Mouse (Mus musculus): ENCODE measurements around the gene Gm20388. TPM values are rescaled to one million over a fixed set of nuclear protein-coding genes. Genes with fewer than 3 reads are reported as not detected.

Gene Gm20388
- polyA plus RNA-seq, 1 experiment from 2014 or later = not detected

- H3K4me2 ChIP-seq (replicated peaks; ENCODE audit: low read depth) = no peak overlapping the region
- H3K4me1 ChIP-seq (replicated peaks; ENCODE audit: control insufficient read depth, insufficient read depth, low read length) = peaks cover 4% of the 10 kb centered on the region; the same call in 1 of the 2 replicates
- 50% methylated on average over 5 of the region's 5 CpGs for WGBS
- no peak overlapping the region for H3K27ac ChIP-seq (ENCODE audit: low read depth, low read length)
- H3K9ac ChIP-seq (ENCODE audit: low read depth, low read length) = no peak overlapping the region
- TF ChIP-seq CTCF (IDR thresholded peaks at IDR 0.05; ENCODE audit: low read depth) = no peak
- no peak overlapping the region for H3K4me3 ChIP-seq (ENCODE audit: low read depth, low read length)
- no peak for ATAC-seq
- H3K27me3 ChIP-seq (replicated peaks; ENCODE audit: control insufficient read depth, insufficient read depth, low read length) = no peaks in the 10 kb centered on the region
- H3K9me3 ChIP-seq (ENCODE audit: control insufficient read depth) = no peaks in the 10 kb centered on the region
- no peaks in the 10 kb centered on the region for H3K36me3 ChIP-seq (ENCODE audit: control insufficient read depth, insufficient read depth)
Observed at GRCm38 (mm10) chr8:122347811-122348552, 2437.3 kb downstream of the Gm20388 start.

GRCm38 (mm10) chr8:122349357-122350297, 2439.0 kb downstream of the Gm20388 start:
- ATAC-seq = no peak
- no peak overlapping the region for H3K9ac ChIP-seq (ENCODE audit: low read depth, low read length)
- H3K36me3 ChIP-seq (ENCODE audit: control insufficient read depth, insufficient read depth) = no peaks in the 10 kb centered on the region
- no peaks in the 10 kb centered on the region for H3K9me3 ChIP-seq (ENCODE audit: control insufficient read depth)
- H3K4me3 ChIP-seq (ENCODE audit: low read depth, low read length) = no peak overlapping the region
- WGBS = 38% methylated on average over 15 of the region's 15 CpGs
- no peak overlapping the region for H3K4me2 ChIP-seq (replicated peaks; ENCODE audit: low read depth)
- H3K4me1 ChIP-seq (replicated peaks; ENCODE audit: control insufficient read depth, insufficient read depth, low read length) = no peaks in the 10 kb centered on the region
- H3K27me3 ChIP-seq (replicated peaks; ENCODE audit: control insufficient read depth, insufficient read depth, low read length) = no peaks in the 10 kb centered on the region
- no peak overlapping the region for H3K27ac ChIP-seq (ENCODE audit: low read depth, low read length)
- TF ChIP-seq CTCF (IDR thresholded peaks at IDR 0.05; ENCODE audit: low read depth) = no peak

GRCm38 (mm10) chr8:122350309-122351089, 2439.9 kb downstream of the Gm20388 start:
- Histone ChIP-seq H3K4me1 (replicated peaks; ENCODE audit: control insufficient read depth, insufficient read depth, low read length) (no peaks in the 10 kb centered on the region), H3K9me3 (ENCODE audit: control insufficient read depth) (no peaks in the 10 kb centered on the region), H3K4me2 (replicated peaks; ENCODE audit: low read depth) (no peak overlapping the region), H3K9ac (ENCODE audit: low read depth, low read length) (no peak overlapping the region), H3K27me3 (replicated peaks; ENCODE audit: control insufficient read depth, insufficient read depth, low read length) (no peaks in the 10 kb centered on the region), H3K36me3 (ENCODE audit: control insufficient read depth, insufficient read depth) (no peaks in the 10 kb centered on the region), H3K4me3 (ENCODE audit: low read depth, low read length) (no peak overlapping the region), H3K27ac (ENCODE audit: low read depth, low read length) (no peak overlapping the region)
- no peak for TF ChIP-seq CTCF (IDR thresholded peaks at IDR 0.05; ENCODE audit: low read depth)
- no peak for ATAC-seq
- WGBS = 64% methylated on average over 11 of the region's 11 CpGs

GRCm38 (mm10) chr8:122354157-122354556, 2443.5 kb downstream of the Gm20388 start:
- H3K4me2 ChIP-seq (replicated peaks; ENCODE audit: low read depth) = no peak overlapping the region
- H3K4me3 ChIP-seq (ENCODE audit: low read depth, low read length) = no peak overlapping the region
- 76% methylated on average over 8 of the region's 8 CpGs for WGBS
- H3K27ac ChIP-seq (ENCODE audit: low read depth, low read length) = no peak overlapping the region
- ATAC-seq = no peak
- no peak overlapping the region for H3K9ac ChIP-seq (ENCODE audit: low read depth, low read length)
- no peak for TF ChIP-seq CTCF (IDR thresholded peaks at IDR 0.05; ENCODE audit: low read depth)
- H3K9me3 ChIP-seq (ENCODE audit: control insufficient read depth) = no peaks in the 10 kb centered on the region
- no peaks in the 10 kb centered on the region for H3K4me1 ChIP-seq (replicated peaks; ENCODE audit: control insufficient read depth, insufficient read depth, low read length)
- no peaks in the 10 kb centered on the region for H3K36me3 ChIP-seq (ENCODE audit: control insufficient read depth, insufficient read depth)
- no peaks in the 10 kb centered on the region for H3K27me3 ChIP-seq (replicated peaks; ENCODE audit: control insufficient read depth, insufficient read depth, low read length)

- no peaks in the 10 kb centered on the region for H3K9me3 ChIP-seq (ENCODE audit: control insufficient read depth)
- WGBS = 48% methylated on average over 9 of the region's 9 CpGs
- no peak overlapping the region for H3K9ac ChIP-seq (ENCODE audit: low read depth, low read length)
- H3K4me1 ChIP-seq (replicated peaks; ENCODE audit: control insufficient read depth, insufficient read depth, low read length) = no peaks in the 10 kb centered on the region
- no peak for TF ChIP-seq CTCF (IDR thresholded peaks at IDR 0.05; ENCODE audit: low read depth)
- no peaks in the 10 kb centered on the region for H3K27me3 ChIP-seq (replicated peaks; ENCODE audit: control insufficient read depth, insufficient read depth, low read length)
- H3K4me2 ChIP-seq (replicated peaks; ENCODE audit: low read depth) = no peak overlapping the region
- H3K36me3 ChIP-seq (ENCODE audit: control insufficient read depth, insufficient read depth) = no peaks in the 10 kb centered on the region
- no peak overlapping the region for H3K4me3 ChIP-seq (ENCODE audit: low read depth, low read length)
- H3K27ac ChIP-seq (ENCODE audit: low read depth, low read length) = no peak overlapping the region
- ATAC-seq = peak; percentile 50
Observed at GRCm38 (mm10) chr8:122355642-122356606, 2445.3 kb downstream of the Gm20388 start.
